Mouse (Mus musculus) right cerebral cortex, postnatal 14 days (tissue): ENCODE measurements at regions not wholly inside any gene's neighbourhood (a gene's known extent, or its start where the extent isn't known, plus 50 kb on each side); places are given as distances from the start of the nearest gene placed in this dataset.

Experiments used
- DNase-seq: peaks from one replicate; pipeline ENCODE4 v3.0.0; 2022

- DNase-seq = no peak
Measured at GRCm38 (mm10) chr2:171670945-171671547, 372.2 kb downstream of the Cbln4 start.

- DNase-seq = no peak
Measured at GRCm38 (mm10) chr2:171668791-171669645, 374.2 kb downstream of the Cbln4 start.

- DNase-seq = no peak
Measured at GRCm38 (mm10) chr2:171662571-171662970, 380.7 kb downstream of the Cbln4 start.

GRCm38 (mm10) chr2:171661896-171662511 lies 381.3 kb downstream of the Cbln4 start:
- DNase-seq = no peak

GRCm38 (mm10) chr2:171657125-171657524 lies 386.1 kb downstream of the Cbln4 start:
- no peak for DNase-seq

- no peak for DNase-seq
Measured at GRCm38 (mm10) chr2:171641730-171642129, 401.5 kb downstream of the Cbln4 start.

GRCm38 (mm10) chr2:171640478-171640877 lies 402.8 kb downstream of the Cbln4 start:
- DNase-seq = no peak

- no peak for DNase-seq
Measured at GRCm38 (mm10) chr2:171638931-171639330, 404.3 kb downstream of the Cbln4 start.

GRCm38 (mm10) chr2:171636837-171637236 lies 406.4 kb downstream of the Cbln4 start:
- no peak for DNase-seq

GRCm38 (mm10) chr2:171633355-171634097 lies 409.7 kb downstream of the Cbln4 start:
- no peak for DNase-seq

GRCm38 (mm10) chr2:171630101-171630715 lies 413.1 kb downstream of the Cbln4 start:
- no peak for DNase-seq

GRCm38 (mm10) chr2:171628182-171628850 lies 414.9 kb downstream of the Cbln4 start:
- DNase-seq = no peak

- no peak for DNase-seq
Measured at GRCm38 (mm10) chr2:171620668-171621067, 422.6 kb downstream of the Cbln4 start.

GRCm38 (mm10) chr2:171620253-171620652 lies 423.0 kb downstream of the Cbln4 start:
- no peak for DNase-seq

- no peak for DNase-seq
Measured at GRCm38 (mm10) chr2:171618771-171619170, 424.5 kb downstream of the Cbln4 start.

GRCm38 (mm10) chr2:171618333-171618732 lies 424.9 kb downstream of the Cbln4 start:
- no peak for DNase-seq

- no peak for DNase-seq
Measured at GRCm38 (mm10) chr2:171615462-171615861, 427.8 kb downstream of the Cbln4 start.

GRCm38 (mm10) chr2:171605064-171605463 lies 438.2 kb downstream of the Cbln4 start:
- DNase-seq = no peak

GRCm38 (mm10) chr2:171595240-171595639 lies 448.0 kb downstream of the Cbln4 start:
- no peak for DNase-seq

GRCm38 (mm10) chr2:171593884-171594283 lies 449.4 kb downstream of the Cbln4 start:
- DNase-seq = no peak

GRCm38 (mm10) chr2:171592315-171592714 lies 451.0 kb downstream of the Cbln4 start:
- no peak for DNase-seq

- DNase-seq = no peak
Measured at GRCm38 (mm10) chr2:171588158-171588557, 455.1 kb downstream of the Cbln4 start.
